ENCODE assay signal across 8 mouse cellular contexts in the genomic region with DNA sequence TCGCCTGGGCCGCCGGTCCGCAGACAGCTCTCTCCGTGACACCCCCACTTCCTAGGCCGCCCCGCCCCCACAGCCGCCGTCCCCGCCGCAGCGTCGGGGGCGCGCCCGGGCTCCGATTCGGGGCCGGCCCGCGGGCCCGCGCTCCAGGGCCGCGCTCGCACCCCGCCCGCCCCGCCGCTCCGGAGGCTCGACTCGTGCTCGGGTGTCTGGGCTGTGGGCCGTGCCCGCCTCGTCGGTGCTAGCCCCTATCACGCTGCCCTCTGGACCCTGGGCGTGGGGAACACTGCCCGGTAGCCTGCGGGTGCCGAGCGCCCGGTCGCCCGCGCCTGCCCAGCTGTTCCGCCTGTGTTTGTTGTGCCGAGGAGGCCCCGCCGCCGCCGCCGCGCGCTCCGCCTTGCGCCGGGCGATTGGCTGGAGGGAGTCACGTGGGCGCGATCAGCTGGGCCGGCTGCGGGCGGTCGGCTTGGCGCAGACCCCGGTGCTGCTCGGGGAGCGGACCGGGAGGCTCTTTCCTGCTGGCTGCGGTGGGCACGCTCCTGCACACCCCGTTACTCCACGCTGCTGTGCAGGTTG. TPM values are rescaled to one million over a fixed set of nuclear protein-coding genes. Genes with fewer than 3 reads are reported as not detected.
A peak's percentile ranks its signal among the peaks of the same experiment; 100 is the strongest.
DNase-seq lines count a peak whose midpoint lies in the region; ATAC-seq and TF ChIP-seq lines count a peak whose summit lies in the region.

No protein-coding gene starts in this region.

- no peaks in the 10 kb centered on the region for H3K9me3 ChIP-seq in embryonic facial prominence, embryonic 14.5 days (ENCODE audit: control insufficient read depth, low read length)
- H3K9me3 ChIP-seq in limb, embryonic 14.5 days (ENCODE audit: control insufficient read depth, low read length) = no peaks in the 10 kb centered on the region
- H3K9me3 ChIP-seq in midbrain, embryonic 16.5 days (replicated peaks; ENCODE audit: control insufficient read depth, low read length, poor library complexity, severe bottlenecking) = no peaks in the 10 kb centered on the region

- H3K27ac ChIP-seq in bone marrow, adult 2 months (ENCODE audit: control insufficient read depth, insufficient read depth, low read depth, low read length, poor library complexity) = peak overlapping the region; percentile 100
- H3K27ac ChIP-seq in embryonic facial prominence, embryonic 14.5 days (replicated peaks; ENCODE audit: low read depth, low read length) = peak overlapping the region; percentile 98
- H3K27ac ChIP-seq in limb, embryonic 14.5 days (replicated peaks; ENCODE audit: low read depth, low read length) = peak overlapping the region; percentile 97
- peak overlapping the region; percentile 99 for H3K27ac ChIP-seq in midbrain, embryonic 16.5 days (ENCODE audit: low read length)

- H3K36me3 ChIP-seq in embryonic facial prominence, embryonic 14.5 days (ENCODE audit: control insufficient read depth, insufficient read depth, low read length) = peaks cover 5% of the 10 kb centered on the region; the same call in 1 of the 2 replicates
- H3K36me3 ChIP-seq in limb, embryonic 14.5 days (ENCODE audit: control insufficient read depth, insufficient read depth, low read length) = no peaks in the 10 kb centered on the region
- no peaks in the 10 kb centered on the region for H3K36me3 ChIP-seq in midbrain, embryonic 16.5 days (ENCODE audit: control insufficient read depth, insufficient read depth, low read length)

- TF ChIP-seq POLR2A in bone marrow, adult 2 months (IDR thresholded peaks at IDR 0.05; ENCODE audit: borderline replicate concordance, control insufficient read depth, low read depth, low read length) = peak; percentile 78; the same call in 1 of the 2 replicates
- no peak for TF ChIP-seq POLR2A in limb, embryonic 14.5 days (IDR thresholded peaks at IDR 0.05; ENCODE audit: borderline replicate concordance, extremely low read depth, insufficient read depth, insufficient read length)

- WGBS in bone marrow, adult 2 months = under 1% methylated on average over 75 of the region's 77 CpGs
- WGBS in embryonic facial prominence, embryonic 14.5 days = 0% methylated on average over 11 of the region's 77 CpGs
- WGBS in limb, embryonic 14.5 days = under 1% methylated on average over 24 of the region's 77 CpGs
- under 1% methylated on average over 47 of the region's 77 CpGs for WGBS in midbrain, embryonic 16.5 days

- peak overlapping the region; percentile 88 for H3K9ac ChIP-seq in embryonic facial prominence, embryonic 14.5 days (ENCODE audit: low read depth, low read length)
- H3K9ac ChIP-seq in limb, embryonic 14.5 days (ENCODE audit: low read depth, low read length, severe bottlenecking) = peak overlapping the region; percentile 94
- H3K9ac ChIP-seq in midbrain, embryonic 16.5 days (ENCODE audit: low read depth, low read length) = peak overlapping the region; percentile 98

- H3K4me3 ChIP-seq in bone marrow, adult 2 months (replicated peaks; ENCODE audit: control insufficient read depth, low read depth, low read length) = peak overlapping the region; percentile 80
- H3K4me3 ChIP-seq in embryonic facial prominence, embryonic 14.5 days (ENCODE audit: low read depth, low read length) = peak overlapping the region; percentile 97
- H3K4me3 ChIP-seq in limb, embryonic 14.5 days (replicated peaks; ENCODE audit: low read length) = peak overlapping the region; percentile 98
- peak overlapping the region; percentile 90 for H3K4me3 ChIP-seq in midbrain, embryonic 16.5 days (ENCODE audit: low read depth, low read length)

- DNase-seq in B cell, adult 2 months = peak; percentile 90 to 93
- peak; percentile 94 for DNase-seq in embryonic facial prominence, embryonic 14.5 days (ENCODE audit: low spot score)
- peak; percentile 87 for DNase-seq in heart, adult 8-10 months (ENCODE audit: low spot score)
- DNase-seq in kidney, adult 9 months = peak; percentile 94
- peak; percentile 86 for DNase-seq in limb, embryonic 14.5 days (ENCODE audit: low spot score)
- DNase-seq in spleen, postnatal 14 days (ENCODE audit: low spot score in 2 of 2) = peak; percentile 86 to 89

- no peak for TF ChIP-seq CTCF in bone marrow, adult 2 months (IDR thresholded peaks at IDR 0.05; ENCODE audit: control insufficient read depth, insufficient read depth, low read length)

- peak; percentile 69 for ATAC-seq in embryonic facial prominence, embryonic 14.5 days (ENCODE audit: low read depth)
- ATAC-seq in limb, embryonic 14.5 days (ENCODE audit: low FRiP score, low read depth) = peak; percentile 74
- peak; percentile 68 for ATAC-seq in midbrain, embryonic 16.5 days

- H3K27me3 ChIP-seq in embryonic facial prominence, embryonic 14.5 days (replicated peaks; ENCODE audit: control insufficient read depth, insufficient read depth, low read length) = no peaks in the 10 kb centered on the region
- H3K27me3 ChIP-seq in limb, embryonic 14.5 days (ENCODE audit: control insufficient read depth, insufficient read depth, low read length) = no peaks in the 10 kb centered on the region
- no peaks in the 10 kb centered on the region for H3K27me3 ChIP-seq in midbrain, embryonic 16.5 days (ENCODE audit: control insufficient read depth, insufficient read depth, low read depth, low read length)

- no peaks in the 10 kb centered on the region; the same call in 1 of the 2 replicates for H3K4me1 ChIP-seq in bone marrow, adult 2 months (ENCODE audit: control insufficient read depth, insufficient read depth, low read length)
- peaks cover 12% of the 10 kb centered on the region for H3K4me1 ChIP-seq in embryonic facial prominence, embryonic 14.5 days (ENCODE audit: control insufficient read depth, insufficient read depth, low read length)
- H3K4me1 ChIP-seq in limb, embryonic 14.5 days (ENCODE audit: control insufficient read depth, insufficient read depth, low read length) = peaks cover 7% of the 10 kb centered on the region
- peaks cover 9% of the 10 kb centered on the region for H3K4me1 ChIP-seq in midbrain, embryonic 16.5 days (ENCODE audit: control insufficient read depth, insufficient read depth, low read length)

- peak overlapping the region; percentile 72 for H3K4me2 ChIP-seq in embryonic facial prominence, embryonic 14.5 days (ENCODE audit: low read depth, low read length)
- peak overlapping the region; percentile 67 for H3K4me2 ChIP-seq in limb, embryonic 14.5 days (replicated peaks; ENCODE audit: low read depth, low read length, severe bottlenecking)
- H3K4me2 ChIP-seq in midbrain, embryonic 16.5 days (ENCODE audit: low read length) = peak overlapping the region; percentile 64

RNA-seq across cellular contexts. Expression of gene Ypel5, which starts 1.0 kb away (rescaled TPM):
- 62.9 and 68.6 TPM in 2 replicates for polyA plus RNA-seq in bone marrow, adult 2 months (2011; ENCODE audit: insufficient read depth, insufficient read length, low replicate concordance, missing spikeins)
- 53.9 and 55.2 TPM in 2 replicates for polyA plus RNA-seq in embryonic facial prominence, embryonic 14.5 days (2014; fragmentation: Nextera tagmentation; extraction: Ambion mirVana)
- 10 to 100 TPM; 36.9 to 46.5 (median 44.0) TPM for total RNA-seq in heart, adult 8-10 months (2022)
- polyA plus RNA-seq in limb, embryonic 14.5 days (2012; rRNA removed) = 16.9 and 21.3 TPM in 2 replicates
- polyA plus RNA-seq in limb, embryonic 14.5 days (2014; fragmentation: Nextera tagmentation; extraction: Ambion mirVana) = 55.1 and 57.5 TPM in 2 replicates
- polyA plus RNA-seq in midbrain, embryonic 16.5 days (2015; fragmentation: Nextera tagmentation; extraction: Ambion mirVana) = 114 and 116 TPM in 2 replicates

Comparison
In these comparisons a context has a peak if more than half of its experiments do, and no peak if none do; other contexts are left out.
1. Peak in every context shown above with its lines: DNase-seq, ATAC-seq, H3K4me3 ChIP-seq and H3K27ac ChIP-seq.